Comparison of ENCODE assay signal across 12 mouse cellular contexts in genomic region chr2:27118452-27118851, GRCm38 (mm10). TPM values are rescaled to one million over a fixed set of nuclear protein-coding genes. Genes with fewer than 3 reads are reported as not detected.
"Had no signal": no experiment of that assay in that cellular context is flagged by ENCODE, and none has a peak within 500 bp of the region (broad histone marks: within the 10 kb centered on the region; RNA-seq: fewer than 3 reads in every experiment).

No protein-coding gene starts in this region.

- H3K27me3 ChIP-seq: midbrain, embryonic 13.5 days; neural tube, embryonic 15.5 days had no signal

- H3K4me3 ChIP-seq: limb, embryonic 13.5 days; midbrain, embryonic 13.5 days; neural tube, embryonic 15.5 days had no signal

- H3K36me3 ChIP-seq: limb, embryonic 13.5 days; midbrain, embryonic 13.5 days; neural tube, embryonic 15.5 days had no signal

- H3K9me3 ChIP-seq: limb, embryonic 13.5 days; midbrain, embryonic 13.5 days; neural tube, embryonic 15.5 days had no signal

- ATAC-seq: intestine, postnatal 0 days; midbrain, embryonic 13.5 days had no signal

- DNase-seq: kidney, adult 8-10 months; kidney, postnatal 25 days; right cerebral cortex, adult 18-20 months; right cerebral cortex, postnatal 25 days had no signal

- H3K4me2 ChIP-seq: limb, embryonic 13.5 days; midbrain, embryonic 13.5 days; neural tube, embryonic 15.5 days had no signal

- H3K27ac ChIP-seq: limb, embryonic 13.5 days; liver, embryonic 14.5 days; midbrain, embryonic 13.5 days; neural tube, embryonic 15.5 days had no signal

- H3K9ac ChIP-seq: limb, embryonic 13.5 days; liver, embryonic 14.5 days; midbrain, embryonic 13.5 days; neural tube, embryonic 15.5 days had no signal

RNA-seq across cellular contexts. Expression of gene Fam163b, which starts 23.8 kb away (rescaled TPM):
- total RNA-seq: liver, adult 2 months; megakaryocyte progenitor cell, adult 5-6 weeks had no signal
- polyA plus RNA-seq: liver, adult 2 months had no signal

RNA-seq across cellular contexts. Expression of gene Adamtsl2, which starts 39.3 kb away (rescaled TPM):
- total RNA-seq: megakaryocyte progenitor cell, adult 5-6 weeks had no signal

RNA-seq across cellular contexts. Expression of gene Mymk, which starts 46.5 kb away (rescaled TPM):
- total RNA-seq: liver, adult 2 months; megakaryocyte progenitor cell, adult 5-6 weeks had no signal
- polyA plus RNA-seq: intestine, postnatal 0 days; liver, adult 2 months; liver, embryonic 14.5 days; midbrain, embryonic 13.5 days; small intestine, adult 2 months had no signal

RNA-seq across cellular contexts. Expression of gene Dbh, which starts 46.6 kb away (rescaled TPM):
- total RNA-seq: megakaryocyte progenitor cell, adult 5-6 weeks had no signal
- polyA plus RNA-seq: liver, adult 2 months; liver, embryonic 14.5 days had no signal
